Mouse (Mus musculus): ENCODE measurements around the gene Tmem179.

- TF ChIP-seq EP300 (optimal IDR thresholded peaks at IDR 0.05) (no peak), CTCF (IDR thresholded peaks at IDR 0.05; ENCODE audit: low read depth) (no peak)
Observed at GRCm38 (mm10) chr12:112456144-112456713, 60.3 kb downstream of the Tmem179 start.

Data from stomach, postnatal 0 days (tissue).